Mouse (Mus musculus) lung, postnatal 4 days (tissue): ENCODE measurements around the gene Actc1.

Source experiments
- DNase-seq, 2 experiments: peaks; one replicate each; pipeline ENCODE4 v3.0.0; 2021

Gene Actc1

DNA sequence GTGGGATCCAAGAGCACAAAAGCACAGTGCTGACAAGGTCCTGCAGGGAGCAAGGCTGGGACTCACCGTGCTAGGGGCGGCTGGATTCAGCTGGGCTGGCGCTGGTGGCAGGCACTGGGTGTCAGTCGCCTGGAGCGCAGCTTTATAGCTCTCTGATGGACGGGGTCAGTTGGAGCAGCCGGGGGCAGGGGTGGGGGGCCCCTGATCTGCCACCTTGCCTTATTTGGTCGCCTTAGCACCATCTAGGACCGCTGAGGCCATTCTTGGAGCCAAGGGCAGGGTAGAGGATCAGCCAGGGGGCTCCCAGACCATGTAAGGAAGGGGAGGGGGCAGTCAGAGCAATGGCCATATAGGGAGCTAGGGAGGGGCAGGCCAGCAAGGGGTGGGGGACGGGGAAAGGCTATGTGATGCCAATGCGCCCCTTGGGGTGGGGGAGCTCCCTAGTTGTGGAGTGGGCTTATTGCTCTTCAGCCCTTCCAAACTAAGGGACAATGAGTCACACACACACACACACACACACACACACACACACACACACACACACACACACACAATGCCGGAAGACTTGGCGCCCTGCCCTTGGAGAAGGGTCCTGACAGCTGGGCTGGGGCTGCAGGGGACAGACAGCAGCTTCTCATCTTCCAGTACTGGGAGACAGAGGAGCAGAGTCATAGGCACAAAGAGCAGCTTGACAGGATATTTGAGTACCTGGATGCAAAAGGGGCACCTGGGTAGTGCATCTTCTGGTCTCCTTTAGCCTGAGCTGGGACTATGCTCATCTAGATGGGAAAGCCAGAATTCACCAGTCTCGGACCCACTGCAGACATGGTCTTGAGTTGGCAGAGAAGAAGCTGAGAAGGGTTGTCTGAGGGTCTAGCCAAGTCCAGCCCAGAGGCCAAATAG is at the start of gene Actc1:
Gene Actc1, minus strand, starts transcription at position 853 of the 903 bp plus-strand sequence.
- DNase-seq = peak in 1 of 2 experiments; percentile 28

DNA sequence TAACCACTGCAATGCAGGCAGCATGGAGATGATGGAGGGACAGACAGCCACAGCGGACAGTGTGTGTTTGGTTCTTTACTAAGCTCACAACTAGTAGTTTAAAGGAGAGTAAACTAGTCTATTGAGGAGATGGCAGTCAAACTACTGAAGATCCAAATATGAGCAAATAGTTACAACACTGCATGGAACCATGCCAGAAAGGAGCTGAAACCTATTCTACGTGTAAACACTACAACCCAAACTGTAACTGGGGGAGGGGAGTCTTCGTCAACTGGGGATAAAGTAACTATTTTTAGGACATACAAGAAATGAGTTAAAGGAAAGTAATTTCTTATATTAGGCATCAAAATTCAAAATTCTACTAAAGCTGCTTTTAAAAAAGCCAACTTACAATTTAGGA is 49.1 kb upstream of the Actc1 start:
- DNase-seq = no peak

DNA sequence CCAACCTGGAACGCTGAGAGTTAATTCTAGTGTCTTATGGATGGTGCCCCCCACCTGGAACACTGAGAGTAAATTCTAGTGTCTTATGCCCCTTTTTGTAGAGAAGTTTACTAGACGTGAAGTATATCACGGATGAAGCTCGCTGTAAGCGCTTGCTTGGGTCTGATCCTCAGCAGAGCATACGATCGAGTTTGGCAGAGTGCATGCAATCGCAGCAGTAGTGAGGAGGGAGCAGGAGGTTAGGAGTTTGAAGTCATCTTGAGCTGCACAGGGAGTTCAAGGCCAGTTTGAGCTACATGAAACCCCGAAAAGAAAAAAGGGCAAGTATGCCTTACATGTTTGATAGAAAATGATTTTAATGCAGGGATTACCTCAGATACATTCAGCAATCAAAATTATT is 47.5 kb upstream of the Actc1 start:
- no peak for DNase-seq

DNA sequence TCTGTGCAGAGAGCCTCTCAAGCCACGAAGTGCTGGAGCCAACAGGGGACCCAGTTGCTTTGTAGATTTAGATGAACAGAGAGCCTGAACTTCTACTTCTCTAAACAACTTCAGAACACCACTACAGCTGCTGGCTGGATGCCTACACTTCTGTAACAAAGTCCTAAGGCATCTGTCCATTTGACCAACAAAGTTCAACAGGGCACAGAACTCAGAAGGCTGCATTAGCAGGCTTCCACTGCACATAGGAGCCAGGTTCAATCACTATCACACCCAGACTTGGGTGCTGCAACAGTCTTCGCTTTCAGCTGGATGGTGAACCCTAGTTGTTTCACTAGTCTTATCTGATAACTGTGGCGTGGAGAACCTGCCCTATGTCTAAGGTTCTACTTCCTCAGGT is 46.5 kb upstream of the Actc1 start:
- no peak for DNase-seq

DNA sequence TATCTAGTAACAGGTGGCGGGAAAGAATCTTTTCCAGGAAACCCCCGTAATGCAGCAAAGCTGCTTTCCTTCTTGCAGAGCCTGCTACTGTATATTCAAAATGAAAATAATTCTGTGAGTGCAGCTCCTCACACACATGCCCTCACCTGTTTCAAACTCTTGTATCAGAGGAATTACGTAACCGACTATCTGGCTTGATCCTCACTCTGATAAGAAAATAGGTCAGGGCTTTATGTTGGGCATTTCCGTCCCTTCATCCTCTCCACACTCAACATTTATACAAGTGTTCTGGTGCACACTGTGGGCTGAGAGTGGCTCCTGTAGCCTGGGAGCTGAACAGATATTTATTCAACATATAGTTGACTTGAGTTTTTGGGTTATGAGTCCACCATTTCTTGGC is 45.8 kb upstream of the Actc1 start:
- no peak for DNase-seq

DNA sequence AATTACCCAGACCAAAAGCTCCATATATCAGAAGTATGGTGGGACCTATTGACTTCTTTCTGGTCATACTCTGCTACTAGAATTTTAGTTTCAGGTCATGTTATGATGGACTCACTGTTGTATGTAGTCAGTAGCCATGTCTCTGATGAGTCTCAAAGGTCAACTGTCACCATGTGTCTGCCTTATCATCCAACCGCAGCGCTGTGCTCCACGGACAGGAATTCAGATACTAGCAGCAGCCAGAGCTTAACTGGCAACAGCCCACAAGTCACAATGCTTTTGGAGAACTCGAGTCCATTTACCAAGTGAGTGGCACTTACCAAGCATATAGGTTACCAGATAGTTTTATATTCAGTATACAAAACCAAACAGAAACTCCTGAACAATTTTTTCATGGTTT is 44.3 kb upstream of the Actc1 start:
- no peak for DNase-seq

DNA sequence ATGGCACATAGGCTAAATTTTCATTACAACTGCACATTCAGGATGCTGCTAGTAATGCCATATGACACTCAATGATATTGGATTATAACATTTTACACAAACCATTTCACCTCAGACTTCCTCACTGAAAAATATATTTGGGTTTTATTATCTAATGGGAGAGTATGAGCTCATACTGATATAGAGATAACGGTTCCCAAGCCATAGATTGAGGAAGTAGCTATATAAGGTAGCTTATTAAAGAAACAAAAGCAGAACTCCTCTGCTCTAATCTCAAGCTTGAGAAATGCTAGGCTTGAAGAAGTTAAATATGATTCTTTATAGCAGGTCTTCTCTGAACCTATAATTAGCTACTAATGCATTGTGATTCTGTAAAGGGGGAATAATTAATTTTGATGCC is 43.2 kb upstream of the Actc1 start:
- DNase-seq = no peak

DNA sequence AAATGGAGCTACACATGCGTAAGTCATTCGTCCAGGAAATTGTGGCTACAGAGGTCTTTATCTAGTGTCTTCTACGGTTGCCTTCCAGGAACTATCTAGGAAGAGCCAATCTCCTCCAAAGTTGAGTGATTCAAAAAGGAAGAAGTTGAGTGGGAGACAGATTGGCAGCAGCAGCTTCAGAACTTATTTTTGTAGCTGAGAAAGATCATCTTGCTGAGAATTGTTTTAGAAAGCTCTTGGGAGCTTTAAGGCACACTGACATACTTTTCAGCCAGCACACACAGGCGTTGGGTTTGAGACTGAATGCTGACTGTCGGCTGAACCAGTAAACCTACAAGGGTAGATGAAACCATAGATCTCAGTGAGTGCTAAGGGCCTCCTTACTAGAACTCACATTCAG is 42.0 kb upstream of the Actc1 start:
- DNase-seq = no peak

DNA sequence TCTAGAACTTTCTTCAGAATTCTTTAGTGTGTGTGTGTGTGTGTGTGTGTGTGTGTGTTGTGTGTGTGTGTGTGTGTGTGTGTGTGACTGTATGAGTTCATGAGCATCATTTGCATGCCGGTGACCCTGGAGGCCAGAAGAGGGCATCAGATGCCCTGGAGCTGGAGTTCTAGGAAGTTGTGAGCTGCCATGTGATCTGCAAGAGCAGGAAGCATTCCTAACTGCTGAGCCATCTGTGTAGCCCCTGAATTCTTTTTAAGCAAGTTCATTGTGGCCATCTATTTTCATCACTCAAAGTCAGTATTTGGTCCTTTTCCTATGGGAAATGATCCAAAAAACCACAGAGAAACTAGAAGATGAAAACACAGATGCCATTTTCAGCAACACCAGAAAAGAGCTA is 41.3 kb upstream of the Actc1 start:
- DNase-seq = no peak

DNA sequence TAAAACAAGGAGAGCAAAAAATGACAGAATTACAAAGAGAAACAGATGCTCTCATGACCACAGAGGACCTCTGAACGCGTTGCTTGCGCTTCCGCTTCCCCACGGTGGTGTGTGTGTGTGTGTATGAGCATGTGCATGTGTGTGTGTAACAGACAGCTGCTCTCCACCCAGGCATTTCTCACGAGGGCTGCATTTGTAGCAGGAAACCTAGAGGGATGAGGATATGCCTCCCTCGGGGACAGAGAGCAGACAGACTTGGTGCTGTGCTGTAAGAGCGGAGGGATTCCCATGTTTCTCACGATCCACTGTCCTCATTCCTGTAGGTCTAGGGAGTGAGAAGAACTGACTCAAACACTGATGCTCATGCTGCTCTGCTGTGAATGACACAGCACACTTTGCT is 40.2 kb upstream of the Actc1 start:
- peak in 1 of 2 experiments; percentile 23 for DNase-seq

DNA sequence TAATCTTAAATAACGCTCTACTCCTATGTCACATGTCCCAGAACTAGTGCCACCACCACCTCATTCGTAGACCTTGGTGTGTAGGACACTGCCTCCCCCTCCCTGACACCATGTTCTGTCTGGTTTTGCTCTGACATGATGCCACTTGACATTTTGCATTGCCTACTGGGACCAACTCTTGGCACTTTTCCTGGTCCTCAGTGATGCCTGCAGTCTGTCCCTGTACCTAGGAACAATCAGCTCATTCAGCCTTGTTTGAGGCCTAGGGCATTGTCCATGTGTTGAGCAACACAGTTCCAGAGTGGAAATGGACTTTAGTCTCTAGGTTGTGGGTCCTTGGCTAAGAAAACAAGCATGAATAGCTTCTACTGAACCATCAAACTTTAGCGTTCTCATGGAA is 36.5 kb upstream of the Actc1 start:
- DNase-seq = no peak

DNA sequence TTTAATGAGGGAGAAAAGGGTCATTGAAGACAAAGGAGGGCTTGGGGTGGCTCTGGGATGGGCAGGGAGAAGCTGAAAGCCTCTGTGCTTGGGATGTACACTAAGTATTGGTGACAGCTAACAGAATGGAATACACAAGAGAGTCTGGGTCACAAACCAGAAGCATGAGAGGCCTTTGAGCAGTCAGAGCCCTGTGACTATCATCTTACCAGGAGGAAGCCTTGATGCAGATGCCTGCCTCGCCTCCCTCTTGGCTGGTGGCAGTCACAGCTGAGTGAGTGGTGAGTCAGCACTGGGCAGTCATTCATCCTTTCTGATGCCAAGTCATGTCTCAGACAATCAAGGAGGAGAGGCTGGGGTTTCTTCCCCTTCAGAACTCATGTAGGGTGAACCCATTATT is 33.9 kb upstream of the Actc1 start:
- no peak for DNase-seq

DNA sequence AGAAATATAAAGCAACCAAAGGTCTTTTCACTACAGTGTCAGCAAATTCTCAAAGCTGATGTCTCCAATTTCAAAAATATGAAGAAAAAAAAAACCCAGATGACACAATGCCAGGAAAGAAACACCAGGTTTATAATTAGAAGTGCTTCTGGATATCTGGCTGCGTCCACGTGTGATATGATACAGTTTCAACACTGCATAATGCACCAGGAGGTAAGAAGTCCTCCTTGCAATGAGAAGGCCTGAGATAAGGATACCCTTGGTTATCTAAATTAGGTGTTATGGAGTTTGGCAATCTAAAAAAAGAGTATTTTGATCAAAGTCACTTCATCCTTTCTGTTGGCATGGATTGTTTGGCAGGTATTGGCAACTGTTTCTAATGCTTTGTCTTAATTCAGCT is 18.5 kb upstream of the Actc1 start:
- no peak for DNase-seq

DNA sequence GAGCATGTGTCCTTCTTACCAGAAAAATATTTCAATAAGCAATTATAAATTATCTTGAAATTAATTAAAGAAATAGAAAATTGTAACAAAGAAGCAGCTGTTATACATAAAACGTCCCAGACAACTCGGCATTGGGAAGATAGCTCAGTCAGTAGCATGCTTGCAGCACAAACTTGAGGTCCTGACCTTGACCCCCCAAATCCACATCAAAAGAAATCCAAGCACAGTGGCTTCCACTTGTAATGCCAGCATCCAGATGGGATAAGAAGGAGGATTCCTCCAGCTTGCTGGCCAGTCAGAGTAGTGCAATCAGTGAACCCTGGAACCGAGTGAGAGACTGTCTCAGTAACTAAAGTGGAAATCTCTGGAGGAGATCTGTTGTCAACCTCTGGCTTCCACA is 12.9 kb upstream of the Actc1 start:
- DNase-seq = no peak

DNA sequence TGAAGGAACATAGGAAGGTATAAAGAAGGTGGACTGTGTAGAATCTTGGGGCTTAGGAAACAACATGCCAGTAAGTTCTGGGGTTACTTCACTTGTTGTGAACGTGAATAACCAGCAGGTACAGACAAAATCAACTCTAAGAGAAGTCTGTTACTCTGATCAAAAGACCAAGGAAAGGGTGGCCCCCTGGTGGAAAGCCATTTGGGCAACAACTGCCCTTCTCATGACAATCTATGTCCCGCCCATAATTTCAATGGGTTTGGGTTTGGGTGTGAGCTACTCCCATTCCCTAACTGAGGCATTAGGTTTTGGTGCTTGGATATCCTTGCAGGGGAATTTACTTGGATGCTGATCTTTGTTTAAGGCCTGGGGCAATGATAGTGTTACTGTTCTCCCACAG is 10.7 kb upstream of the Actc1 start:
- DNase-seq = no peak

DNA sequence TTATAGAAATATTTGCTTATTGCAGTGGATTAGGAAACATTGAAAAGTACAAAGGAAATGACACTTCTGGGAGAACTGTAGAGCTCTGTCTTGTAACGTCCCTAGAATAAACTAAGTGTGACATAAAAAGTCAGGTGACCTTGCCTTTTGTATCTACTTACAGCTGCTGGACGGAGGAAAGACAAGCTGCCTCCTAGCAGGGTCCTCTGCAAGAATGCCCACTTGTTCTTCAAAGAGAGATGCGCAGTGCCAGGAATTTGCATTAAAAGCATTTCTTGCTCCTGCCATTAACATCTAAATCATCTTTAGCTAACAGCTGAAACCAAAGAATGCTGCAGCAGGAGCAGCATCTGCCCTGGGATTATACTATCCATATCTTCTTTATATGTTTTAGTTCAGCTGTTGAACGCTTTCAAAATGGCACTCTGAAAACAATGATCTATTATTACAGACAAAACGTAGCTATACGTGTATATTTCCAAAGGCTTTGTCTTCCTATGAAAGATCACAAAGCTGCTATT is 6.8 kb upstream of the Actc1 start:
- DNase-seq = no peak

DNA sequence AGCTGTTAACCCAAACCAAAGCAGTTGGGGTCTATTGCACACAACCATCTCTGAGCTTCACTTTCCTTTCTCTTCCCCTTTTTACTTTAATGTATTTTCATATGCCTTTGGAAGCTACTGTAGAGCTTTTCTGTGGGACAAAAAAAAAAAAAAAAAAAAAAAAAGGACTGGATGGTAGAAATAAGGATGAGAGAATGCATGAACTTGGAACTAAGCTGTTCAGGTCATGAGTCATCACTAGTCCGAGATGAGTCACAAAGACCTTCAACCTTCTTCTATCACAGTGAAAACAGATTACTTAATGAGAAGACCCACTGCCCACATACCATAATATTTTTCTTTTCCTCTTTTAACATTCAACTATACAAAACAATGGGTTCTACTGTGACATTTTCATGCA is 6.3 kb upstream of the Actc1 start:
- no peak for DNase-seq

DNA sequence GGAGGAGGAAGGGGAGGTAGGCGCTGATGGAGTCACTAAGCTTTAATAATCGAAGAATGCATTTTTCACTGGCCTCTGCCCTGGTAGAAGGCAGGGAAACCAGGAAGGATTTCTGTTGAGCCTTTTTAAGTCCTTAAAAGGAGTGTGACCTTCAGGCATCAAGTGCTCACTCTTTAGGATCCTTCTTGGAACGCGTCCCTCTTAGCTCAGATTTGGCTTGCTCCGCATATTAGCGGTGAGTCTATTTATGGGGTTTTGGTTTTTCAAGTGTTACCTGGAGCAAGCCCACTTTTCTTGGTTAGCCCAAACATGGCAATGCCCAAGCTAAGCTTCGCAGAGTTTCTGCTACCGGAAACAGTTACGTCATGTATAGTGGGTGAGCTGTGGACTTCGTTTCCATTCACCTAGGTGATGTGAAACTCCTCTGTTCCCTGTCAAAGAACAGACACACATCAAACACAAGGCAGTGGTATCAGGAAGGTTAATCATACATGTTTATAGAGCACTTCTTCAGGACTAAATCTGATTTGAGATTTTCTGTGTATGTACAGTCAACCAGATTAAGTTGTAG is 5.0 kb upstream of the Actc1 start:
- no peak for DNase-seq

DNA sequence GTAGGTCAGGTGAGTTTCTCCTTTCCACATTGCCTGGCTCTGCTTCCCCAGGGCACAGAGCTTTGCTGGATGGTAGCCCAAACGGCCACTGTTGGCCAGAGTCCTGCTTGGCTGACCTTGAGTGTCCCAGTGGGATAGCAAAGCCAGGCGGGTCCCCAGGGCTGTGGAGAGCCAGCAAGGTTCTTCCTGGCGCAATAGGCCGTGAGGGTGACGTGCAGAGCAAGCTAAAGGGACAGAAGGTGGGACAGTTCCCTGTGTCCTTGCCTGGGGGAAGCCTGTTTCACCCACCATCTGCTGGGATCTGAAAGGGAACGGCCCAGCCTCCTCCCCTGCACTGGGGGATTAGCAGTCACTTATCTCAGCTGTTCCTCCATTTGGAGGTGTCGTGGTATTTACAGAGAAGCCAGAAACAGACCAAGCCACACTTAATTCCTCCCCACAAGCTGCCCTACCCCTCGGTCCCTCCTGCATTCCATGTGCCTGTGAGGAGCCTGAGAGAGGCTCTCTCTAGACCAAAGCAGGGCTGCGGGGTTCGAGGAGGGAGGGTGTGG is 4.0 kb upstream of the Actc1 start:
- DNase-seq = peak in 1 of 2 experiments; percentile 29

DNA sequence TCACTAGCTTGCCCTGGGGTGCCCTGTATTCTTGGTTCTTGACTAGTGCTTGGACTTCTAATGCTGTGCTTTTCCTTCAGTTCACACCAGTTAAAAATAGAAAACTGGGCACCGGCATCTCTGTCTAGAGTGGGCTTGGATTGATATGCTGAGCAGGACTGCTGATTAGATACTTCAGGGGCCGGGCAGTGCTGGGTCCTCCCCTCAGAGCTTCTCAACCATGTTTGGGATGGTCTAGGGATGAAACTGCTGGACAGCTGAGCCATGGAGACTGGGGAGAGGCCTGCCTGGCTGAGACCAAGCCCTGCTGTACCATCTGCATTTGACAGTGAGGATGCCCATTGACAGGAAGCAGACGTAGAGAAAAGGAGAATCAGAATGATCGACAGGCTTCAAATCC is 781 bp upstream of the Actc1 start:
- no peak for DNase-seq

DNA sequence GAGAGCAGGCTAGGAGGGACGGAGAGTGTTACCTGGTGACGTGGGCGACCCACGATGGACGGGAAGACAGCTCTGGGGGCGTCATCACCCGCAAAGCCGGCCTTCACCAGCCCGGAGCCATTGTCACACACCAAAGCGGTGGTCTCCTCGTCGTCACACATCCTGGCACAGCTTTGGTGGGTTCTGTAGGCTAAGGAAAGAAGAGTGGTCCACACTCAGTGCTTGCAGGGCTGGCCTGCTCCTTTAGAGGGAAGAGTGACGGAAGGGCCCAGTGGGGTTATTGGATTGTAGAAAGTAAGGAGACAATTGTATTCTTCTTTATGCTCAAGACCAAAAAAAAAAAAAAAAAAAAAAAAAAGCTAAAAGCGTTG is 1.5 kb downstream of the Actc1 start:
- no peak for DNase-seq

DNA sequence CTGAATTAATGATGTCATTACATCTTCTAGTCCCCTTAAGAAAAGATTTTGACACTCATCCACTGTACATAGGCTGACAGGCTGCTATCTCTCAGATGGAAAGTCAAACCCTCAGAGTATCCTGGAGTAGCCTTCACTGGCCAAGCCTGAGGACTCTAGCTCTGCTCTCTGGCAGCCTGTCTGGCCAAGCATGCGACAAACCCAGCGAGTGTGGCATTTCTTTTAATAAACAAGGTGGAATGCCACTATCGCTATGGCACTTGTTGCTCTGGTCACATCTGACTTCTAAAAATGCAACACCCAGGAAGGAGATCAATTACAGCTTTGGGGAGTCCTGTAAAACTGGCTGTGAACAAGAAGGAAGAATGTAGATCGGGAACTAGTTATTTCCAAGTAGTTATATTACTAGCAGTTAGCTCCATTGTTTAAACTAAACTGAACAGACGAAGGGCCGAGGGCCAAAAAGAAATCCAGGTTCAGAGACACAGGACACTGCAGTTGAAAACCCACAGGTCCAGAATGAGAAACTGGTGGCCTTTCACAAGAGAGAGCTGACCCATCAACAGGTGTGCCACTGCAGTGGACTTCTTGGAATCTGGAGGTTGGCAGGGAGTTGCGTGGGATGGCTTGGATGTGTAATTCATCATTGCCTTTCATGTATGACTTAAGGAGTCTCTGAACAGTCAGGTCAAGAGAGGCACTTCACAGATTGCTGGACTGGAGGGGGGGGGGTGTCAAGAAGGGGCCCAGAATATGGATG is 2.1 kb downstream of the Actc1 start:
- no peak for DNase-seq

DNA sequence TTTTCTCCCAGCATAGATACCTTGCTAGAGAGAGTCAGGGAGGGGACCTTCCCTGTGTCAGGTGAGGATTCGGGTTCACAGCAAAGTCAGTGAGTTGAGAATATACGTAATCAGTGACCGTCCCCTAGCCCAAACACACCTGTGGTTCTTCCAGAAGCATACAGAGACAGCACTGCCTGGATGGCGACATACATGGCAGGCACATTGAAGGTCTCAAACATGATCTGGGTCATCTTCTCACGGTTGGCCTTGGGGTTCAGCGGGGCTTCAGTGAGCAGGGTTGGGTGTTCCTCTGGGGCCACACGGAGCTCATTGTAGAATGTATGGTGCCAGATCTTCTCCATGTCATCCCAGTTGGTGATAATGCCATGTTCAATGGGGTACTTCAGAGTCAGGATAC is 3.2 kb downstream of the Actc1 start:
- no peak for DNase-seq

DNA sequence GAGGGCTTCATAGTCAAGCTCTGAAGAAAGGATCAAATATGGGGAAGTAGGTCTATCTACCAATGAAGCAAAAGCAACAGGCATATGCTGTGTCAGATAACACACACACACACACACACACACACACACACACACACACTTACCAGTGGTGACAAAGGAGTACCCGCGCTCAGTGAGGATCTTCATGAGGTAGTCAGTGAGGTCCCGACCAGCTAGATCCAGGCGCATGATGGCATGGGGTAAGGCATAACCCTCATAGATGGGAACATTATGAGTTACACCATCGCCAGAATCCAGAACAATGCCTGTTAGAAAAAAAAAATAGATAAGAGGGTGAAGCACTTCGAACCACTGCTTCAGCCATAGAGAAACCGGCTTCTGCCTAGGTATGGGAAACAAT is 4.0 kb downstream of the Actc1 start:
- DNase-seq = no peak
